Mouse (Mus musculus): Measurements from ENCODE around the gene Kmt2d.
"Not testable (repeated sequence)": the region's sequence is repeated elsewhere in the genome, so short reads cannot be mapped to it uniquely, and the experiment has no call there.

GRCm38 (mm10) chr15:98918499-98918895 is 47.5 kb upstream of the Kmt2d start:
- not testable (repeated sequence) for TF ChIP-seq EP300, CTCF (IDR thresholded peaks at IDR 0.05)
